Mouse (Mus musculus): ENCODE results near the gene Tle2.

Tle2 gene

DNA sequence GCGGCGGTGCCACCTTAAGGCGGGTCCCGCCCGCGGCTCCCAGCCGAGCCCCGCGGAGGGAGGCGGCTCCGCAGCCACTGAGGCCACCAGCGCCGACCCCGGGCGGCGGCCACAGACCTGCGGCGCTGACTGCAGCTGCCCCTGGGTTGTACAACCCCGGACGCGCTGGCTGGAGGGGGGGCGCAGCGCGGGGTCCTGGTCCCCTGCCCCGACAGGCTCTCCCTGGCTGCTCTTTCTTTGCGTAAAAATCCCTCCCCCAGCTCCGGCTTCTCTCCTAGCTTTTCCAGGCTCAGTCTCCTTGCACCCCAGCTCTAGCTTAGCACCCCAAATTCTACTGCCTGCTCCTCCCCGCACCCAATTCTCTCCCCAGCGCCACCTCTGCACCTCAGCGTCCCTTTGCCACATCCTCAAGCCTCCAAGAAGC, 859 bp downstream of the Tle2 start:
- DNase-seq (ENCODE audit: low read depth, low spot score), result no peak

DNA sequence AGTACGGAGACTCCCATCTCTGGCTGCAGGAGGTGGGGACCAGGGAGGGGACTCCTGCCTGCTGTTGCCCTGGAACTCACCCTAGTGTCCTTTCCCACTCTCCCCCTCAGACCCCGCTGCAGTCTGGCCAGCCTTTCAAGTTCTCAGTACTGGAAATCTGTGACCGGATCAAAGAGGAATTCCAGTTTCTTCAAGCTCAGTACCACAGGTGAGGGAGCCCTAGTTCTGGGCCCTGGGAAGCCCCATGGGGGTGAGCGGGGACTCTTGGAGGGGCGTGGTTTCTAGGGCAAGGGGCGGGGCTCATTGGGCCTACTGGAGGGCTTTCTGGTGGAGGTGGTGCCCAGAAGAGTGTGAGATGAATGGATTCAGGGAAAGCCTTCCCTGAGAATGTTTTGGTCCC, 1.3 kb downstream of the Tle2 start:
- no peak for DNase-seq (ENCODE audit: low read depth, low spot score)

DNA sequence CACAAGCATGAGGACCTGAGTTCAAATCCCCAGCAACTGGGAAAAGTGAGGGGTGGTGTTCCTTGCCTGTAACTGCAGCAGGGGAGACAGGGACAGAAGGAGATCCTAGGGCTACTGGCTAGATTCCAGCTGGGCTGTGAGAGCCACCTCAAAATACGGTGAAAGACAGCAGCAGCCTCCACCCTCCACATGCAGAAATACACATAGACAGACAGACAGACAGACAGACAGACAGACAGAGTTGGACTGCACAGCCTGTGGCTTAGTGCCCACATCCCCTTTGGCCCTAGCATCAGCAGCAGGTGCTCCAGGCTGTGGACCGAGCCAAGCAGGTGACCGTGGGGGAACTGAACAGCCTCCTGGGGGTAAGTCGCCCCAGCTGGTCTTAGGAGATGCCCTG, 5.6 kb downstream of the Tle2 start:
- DNase-seq (ENCODE audit: low read depth, low spot score), result no peak

DNA sequence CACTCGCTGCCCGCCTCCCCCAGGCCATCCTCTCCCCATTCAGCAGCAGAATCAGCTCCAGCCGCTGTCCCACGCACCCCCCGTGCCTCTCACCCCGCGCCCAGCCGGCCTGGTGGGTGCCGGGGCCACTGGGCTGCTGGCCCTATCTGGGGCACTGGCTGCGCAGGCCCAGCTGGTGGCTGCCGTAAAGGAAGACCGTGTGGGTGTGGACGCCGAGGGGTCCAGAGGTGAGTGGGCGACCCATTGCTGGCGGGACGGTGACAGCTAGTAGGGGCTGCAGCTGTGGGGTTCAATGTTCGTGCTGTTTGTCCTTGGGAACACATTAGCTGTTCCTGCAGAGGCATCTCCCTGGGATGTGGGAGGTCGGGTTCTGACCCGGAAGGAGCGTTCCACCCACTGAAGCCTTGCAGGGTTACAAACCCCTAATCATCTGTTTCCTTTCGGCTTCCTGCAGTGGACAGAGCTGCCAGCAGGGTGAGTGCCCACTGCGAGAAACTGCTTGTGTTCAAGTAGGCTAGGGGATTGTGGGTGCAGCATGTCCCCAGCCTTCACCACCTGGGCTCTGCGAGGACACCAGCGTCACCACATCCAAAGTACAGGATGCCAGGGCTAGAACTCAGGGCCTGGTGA, 6.2 kb downstream of the Tle2 start:
- no peak for DNase-seq (ENCODE audit: low read depth, low spot score)

DNA sequence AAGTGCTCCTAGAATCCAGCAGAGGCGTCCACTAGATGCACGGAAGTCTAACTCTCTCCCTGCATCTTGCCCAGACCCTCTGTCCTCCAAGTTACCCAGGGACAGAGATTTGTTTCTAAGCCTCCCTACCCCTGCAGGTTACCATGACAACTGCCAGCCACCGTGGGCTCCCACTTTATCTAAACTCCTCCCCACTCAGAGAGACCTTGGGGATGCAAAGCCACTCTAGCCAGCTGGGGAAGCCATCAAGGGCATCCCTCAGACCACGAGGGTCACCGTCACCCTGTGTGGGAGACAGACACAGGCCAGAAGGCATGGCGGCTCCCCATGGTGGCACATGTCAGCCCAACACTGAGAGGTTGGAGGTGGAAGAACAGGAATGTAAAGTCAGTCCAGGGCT, 9.0 kb downstream of the Tle2 start:
- no peak for DNase-seq (ENCODE audit: low read depth, low spot score)

DNA sequence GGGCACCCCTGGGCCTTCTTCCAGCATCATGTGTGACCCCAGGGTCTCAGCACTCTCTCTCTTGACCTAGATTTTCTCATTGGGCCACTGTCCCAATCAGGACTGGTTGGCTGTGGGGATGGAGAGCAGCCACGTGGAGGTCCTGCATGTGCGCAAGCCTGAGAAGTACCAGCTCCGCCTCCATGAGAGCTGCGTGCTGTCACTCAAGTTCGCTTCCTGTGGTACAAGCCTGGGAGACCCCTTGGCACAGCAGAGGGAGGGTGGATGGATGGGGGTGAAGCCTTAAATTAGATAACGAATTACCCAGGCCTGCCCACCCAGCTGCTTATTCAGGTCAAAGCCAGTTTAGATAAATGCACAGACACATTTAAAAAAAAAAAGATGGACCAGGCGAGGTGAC, 14.4 kb downstream of the Tle2 start:
- no peak for DNase-seq (ENCODE audit: low read depth, low spot score)

DNA sequence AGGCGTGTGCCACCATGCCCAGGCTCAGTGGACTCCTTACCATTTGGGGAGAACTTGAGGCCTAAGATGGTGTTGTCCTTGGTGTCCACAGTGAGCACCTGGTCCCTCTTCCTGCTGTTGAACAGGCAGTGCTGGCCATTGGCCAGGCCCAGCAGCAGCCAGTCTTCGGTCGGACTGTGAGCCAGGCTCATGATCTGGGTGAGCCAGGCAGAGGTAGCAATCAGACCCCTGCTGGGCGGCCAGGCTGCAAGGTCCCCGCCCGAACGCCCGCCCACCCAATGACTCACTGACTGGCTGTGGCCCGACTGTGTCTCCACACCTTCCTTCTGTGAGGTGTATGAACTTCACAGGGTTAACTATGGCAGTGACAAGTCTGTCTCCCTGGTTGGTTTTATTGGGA, 17.5 kb downstream of the Tle2 start:
- no peak for DNase-seq (ENCODE audit: low read depth, low spot score)

DNA sequence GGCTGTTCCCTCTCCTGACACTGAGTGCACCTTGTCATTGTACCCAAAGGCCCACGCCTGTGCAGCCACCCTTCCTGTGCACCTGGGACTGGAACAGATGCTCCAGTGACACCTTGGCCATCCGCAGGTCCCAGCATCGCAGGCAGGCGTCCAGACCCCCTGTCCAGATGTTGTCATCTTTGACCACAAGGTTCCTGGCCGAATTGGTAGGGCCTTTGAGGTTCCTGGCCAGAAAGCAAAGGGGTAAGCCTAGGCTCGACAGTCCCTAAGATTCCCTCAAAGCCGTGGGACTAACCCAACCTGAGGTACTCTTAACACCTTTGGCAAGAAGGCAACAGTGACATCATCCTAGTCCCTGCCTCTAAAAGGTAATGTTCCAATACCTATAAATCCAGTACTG, 18.3 kb downstream of the Tle2 start:
- DNase-seq (ENCODE audit: low read depth, low spot score), result no peak

DNA sequence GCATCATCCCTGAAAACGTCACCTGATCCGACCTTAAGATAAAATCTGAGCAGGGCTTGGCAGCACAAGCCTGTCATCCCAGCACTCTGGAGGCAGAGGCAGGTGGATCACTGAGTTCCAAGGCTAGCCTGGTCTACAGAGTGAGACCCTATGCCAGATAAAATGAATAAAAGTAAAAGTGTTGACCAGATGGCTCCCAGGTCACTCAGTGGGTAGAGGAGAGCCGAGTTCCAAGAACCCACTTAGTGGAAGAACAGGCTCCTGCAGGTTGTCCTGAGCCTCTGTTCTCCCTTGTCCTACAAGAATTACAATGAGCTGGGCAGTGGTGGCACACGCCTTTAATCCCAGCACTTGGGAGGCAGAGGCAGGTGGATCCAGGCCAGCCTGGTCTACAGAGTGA, 18.9 kb downstream of the Tle2 start:
- DNase-seq (ENCODE audit: low read depth, low spot score), result no peak

DNA sequence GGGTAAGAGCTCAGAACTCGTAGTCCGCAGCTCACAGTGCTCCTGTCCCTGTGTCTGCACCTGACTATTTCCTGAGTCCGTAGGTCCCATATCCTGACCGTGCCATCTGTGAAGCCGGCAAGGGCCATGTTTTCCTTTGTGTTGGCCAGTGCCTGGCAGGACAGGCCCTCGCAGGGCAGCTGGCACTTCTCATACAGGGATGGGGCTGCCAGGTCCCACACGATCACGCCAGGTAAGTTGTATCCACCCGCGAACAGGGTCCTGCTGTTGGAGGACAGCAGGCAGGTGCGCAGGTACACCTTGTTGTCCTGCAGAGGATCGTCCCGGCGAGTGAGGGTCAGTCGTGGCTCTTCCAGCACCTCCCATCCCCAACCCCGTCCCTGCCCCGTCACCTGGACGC, 19.6 kb downstream of the Tle2 start:
- DNase-seq (ENCODE audit: low read depth, low spot score), result no peak

DNA sequence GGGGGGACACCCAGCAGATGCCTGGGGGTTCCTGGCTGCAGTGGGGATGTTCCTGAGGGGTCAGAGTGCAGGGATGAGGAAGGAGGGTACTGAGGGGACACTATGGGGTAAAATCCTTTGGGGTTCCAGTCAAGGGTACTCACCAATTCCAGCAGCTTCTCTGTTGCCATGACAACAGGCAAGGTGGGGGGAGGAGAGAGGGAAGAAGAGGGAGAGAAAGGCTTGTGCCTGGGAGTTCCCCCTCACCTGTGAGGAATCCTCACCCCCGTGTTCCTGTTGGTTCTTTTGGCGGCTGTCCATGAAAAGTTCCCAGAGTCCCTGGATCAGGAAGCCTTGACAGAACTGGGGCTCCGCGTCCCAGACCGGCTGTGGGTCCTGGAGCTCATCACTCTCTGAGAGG, 21.2 kb downstream of the Tle2 start:
- no peak for DNase-seq (ENCODE audit: low read depth, low spot score)

DNA sequence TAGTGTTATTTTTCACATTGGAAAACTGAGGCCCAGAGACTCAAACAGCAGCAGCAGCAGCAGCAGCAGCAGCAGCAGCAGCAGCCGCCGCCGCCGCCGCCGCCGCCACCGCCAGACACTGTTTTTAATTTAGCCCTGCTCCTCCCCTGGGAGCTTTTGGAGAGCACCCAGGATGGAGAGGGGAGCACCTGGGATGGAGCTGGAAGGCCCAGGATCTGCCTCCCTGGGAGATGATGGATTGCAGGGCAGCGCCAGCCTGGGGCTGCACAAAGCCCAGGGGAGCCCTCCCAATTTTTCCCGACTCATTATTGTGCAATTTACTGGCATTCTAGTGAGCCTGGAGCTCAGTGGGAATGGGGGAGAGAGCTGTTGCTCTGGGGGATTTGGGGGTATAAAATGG, 22.2 kb downstream of the Tle2 start:
- DNase-seq (ENCODE audit: low read depth, low spot score), result no peak

DNA sequence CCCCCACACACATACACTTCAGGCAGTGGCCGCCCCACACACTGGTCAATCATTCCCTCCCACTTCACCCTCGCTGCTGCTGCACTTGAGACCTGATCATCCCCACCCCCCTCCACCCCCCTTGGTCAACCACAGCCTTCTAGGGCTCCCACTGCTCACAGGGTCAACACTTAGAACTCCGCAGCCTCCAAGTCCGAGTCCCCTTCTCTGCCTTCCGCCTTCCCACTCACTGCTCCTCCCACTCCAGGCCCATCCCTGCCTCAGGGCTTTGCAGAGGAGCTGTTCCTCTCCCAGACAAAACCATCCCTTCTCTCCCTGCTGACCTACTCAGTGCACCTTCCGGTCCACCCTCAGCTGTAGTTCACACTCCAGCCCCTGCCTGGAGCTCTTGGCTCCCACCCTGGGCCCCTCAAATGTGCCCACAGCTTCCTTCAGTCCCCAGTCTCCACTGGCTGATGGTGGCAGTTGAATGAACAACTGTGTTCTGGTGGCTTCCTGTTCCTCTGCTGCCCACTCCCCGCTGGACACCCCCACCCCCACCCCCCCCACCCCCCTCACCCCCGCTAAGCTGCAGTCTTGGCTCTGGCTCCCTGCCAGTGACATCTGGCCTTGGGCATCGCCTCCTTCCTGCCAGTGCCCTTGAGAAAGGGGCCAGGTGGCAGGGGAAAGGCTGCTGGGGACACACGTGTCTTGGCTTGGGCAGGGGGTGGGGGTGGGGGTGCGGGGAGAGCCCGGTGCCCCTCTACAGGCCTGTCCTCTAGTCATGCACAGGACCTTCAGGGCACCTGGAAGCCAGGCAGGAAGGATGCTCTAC, 23.0 kb downstream of the Tle2 start:
- no peak for DNase-seq (ENCODE audit: low read depth, low spot score)

DNA sequence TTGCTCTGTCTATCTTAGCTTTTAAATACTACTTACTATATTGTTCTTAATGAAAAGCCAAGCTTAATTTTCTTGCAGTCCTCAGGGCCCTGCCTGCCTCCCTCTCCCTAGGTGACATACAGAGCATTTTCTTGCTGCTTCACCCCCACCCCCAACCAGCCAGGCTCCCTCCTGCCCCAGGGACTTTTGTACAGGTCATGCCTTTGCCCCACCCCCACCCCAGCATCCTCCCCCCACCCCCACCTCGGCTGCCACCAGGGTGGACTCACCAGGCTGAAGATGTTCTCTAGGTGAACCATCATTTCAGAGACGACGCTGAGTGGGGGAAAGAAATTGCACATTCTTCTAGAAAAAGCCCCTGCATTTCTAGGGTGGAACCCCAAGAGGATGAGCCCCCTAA, 24.0 kb downstream of the Tle2 start:
- DNase-seq (ENCODE audit: low read depth, low spot score), result no peak

DNA sequence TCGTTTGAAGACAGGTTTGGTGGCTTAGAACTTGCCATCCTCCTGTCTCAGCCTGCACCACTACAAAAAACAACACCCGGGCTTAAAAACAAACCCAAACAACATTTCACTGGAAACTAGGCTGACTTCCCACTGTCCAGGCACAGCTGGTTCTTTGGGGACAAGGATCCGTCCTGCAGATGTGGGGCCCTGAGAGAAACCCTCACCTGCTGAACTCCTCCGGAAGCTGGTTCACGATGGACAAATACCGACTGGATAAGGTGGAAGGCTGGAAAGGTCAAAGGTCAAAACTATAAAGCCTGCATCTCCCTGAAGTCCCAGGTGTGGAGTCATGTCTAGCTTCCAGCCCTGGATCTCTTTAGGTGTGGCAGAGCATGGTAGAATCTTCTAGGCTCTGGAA, 24.5 kb downstream of the Tle2 start:
- DNase-seq (ENCODE audit: low read depth, low spot score), result no peak

DNA sequence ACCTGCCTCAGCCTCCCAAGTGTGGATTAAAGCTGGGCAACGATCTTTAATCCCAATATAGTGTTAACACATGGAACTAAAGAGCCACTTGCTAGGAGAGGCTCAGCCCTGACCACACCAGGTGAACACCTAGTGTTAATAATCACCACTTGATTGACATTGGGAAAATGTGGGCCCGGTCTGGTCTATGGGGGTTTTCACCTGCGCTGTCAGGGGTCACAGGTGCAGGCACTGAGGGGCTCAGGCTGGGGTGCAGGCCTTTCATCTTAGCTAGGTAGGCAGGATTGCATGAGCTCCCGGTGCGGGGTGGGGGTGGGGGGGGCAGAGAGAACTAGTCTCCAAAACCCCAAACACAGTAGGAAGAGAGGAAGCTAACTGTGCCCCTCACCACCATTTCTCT, 25.3 kb downstream of the Tle2 start:
- DNase-seq (ENCODE audit: low read depth, low spot score), result no peak

DNA sequence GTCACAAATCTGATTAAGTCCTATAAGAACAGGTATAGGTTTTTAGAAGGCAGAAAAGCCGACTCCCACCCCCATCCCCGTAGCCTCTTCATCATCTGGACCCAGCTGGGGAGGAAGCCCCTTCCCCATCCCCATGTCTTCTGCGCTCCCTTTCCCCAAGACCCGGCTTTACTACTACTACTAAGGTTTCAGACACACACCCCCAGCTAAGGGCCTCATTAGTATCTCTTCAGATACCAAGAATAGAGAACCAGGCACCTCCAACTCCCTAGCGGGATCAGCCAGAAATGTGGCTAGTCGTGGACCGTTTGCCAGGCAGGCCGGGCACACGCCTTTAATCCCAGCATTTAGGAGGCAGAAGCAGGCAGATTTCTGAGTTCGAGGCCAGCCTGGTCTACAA, 25.7 kb downstream of the Tle2 start:
- no peak for DNase-seq (ENCODE audit: low read depth, low spot score)

DNA sequence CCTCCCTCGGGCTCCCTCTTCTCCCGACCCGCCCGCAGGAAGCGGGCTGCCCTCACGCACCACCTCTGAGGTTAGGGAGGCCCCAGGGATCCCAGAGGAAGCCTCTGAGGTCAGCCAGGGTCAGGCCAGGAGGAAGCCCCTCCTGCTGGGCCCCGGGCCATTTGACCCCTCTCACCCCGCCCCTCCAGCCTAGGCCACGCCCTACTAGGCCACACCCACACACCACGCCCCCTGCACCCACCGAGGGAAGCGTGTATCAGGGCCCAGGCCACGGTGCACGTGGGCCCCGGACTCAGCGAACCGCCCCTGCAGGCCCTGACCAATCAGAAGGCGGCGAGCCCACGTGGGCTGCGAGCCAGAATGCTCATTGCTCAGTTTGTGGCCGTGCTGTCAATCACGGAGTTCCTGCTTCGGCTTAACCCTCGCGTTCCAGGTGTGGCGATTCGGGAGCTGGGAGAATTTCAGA, 26.4 kb downstream of the Tle2 start, which contains the start of gene Tle6:
Tle6 (minus strand) TSS at position 336 of the 466 bp plus-strand sequence.
- peak; percentile 97 for DNase-seq (ENCODE audit: low read depth, low spot score)

DNA sequence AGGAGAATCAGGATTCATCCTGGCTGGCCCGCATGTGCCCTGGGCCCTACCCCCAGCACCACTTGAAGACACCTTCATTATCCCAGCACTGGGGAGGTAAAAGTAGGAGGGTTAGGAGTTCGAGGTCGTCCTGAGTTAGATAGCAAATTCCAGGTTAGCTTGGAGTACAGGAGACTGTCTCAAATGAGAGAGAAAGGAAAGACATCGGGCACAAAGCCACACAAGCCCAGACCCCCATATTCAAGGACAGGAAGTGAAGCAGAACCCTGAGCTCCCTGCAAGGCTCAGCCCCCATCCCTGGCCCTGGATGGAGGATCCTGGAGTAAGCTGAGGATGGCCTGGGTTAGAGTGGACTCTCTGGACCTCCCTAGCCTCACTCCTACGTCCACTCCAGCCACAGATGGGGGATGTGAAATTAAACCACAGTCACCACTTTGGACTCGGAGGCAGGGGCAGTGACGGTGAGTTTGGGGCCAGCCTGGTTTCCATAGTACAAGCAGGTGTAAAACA, 27.1 kb downstream of the Tle2 start:
- no peak for DNase-seq (ENCODE audit: low read depth, low spot score)

DNA sequence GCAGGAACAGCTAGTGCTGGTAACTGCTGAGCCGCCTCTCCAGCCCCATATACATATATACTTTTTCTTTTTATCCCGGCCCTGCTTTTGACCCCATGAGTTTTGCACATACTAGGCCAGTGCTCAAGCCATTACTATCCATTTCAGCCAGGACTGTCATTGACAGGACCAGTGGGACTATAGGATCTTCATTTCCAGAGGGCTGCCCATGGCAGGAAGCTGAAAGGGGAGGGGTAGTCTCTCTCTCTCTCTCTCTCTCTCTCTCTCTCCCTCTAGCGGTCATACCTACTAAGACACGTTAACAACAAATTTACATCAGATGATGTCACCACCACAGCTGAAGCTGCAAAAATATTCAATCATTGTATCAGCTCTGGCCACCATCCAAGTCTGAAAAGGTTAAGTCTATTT, 28.4 kb downstream of the Tle2 start:
- DNase-seq (ENCODE audit: low read depth, low spot score), result no peak

DNA sequence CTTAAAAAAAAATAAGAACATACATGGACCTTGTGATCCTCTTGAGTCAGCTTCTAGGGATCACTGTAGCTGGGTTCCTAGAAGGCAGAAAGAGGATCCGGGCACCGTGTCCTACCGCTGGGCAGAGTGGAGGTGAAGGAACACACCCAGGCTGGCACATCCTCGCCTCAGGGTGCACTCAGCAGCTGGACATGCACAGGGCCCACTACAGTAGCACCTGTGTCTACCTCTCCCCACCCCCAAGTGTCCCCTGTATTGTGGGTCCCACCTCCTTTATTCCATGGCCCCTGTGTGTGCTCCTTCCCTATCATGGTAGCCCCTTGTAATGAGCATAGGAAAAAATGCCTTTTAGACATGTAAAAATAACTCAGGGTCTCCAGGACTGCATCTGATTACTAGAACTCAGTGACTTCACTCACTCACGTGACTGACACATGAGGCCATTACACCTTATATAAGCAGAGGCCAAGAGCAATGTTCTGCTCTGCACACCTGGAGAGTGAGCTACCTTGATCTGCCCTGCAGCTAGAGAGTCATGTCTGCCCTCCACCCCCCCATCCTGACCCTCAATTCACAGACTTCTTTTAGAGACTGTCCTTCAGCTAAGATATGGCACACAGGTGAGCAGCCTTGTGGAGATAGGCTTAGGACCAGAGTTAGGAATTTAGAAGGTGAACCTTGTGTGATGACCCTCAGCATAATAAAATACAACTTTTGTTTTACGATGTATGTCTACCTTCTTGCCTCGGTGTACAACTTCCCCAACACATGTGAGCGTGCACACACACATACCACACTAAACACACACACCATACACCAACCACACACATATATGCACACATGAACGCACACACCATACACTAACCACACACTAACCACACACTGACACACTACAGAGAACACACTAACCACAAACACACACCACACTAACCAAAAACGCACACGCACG, 29.9 kb downstream of the Tle2 start:
- no peak for DNase-seq (ENCODE audit: low read depth, low spot score)

Measured in WW6 (cell line).